Mouse (Mus musculus): ENCODE data around the gene Gm13271.

DNA sequence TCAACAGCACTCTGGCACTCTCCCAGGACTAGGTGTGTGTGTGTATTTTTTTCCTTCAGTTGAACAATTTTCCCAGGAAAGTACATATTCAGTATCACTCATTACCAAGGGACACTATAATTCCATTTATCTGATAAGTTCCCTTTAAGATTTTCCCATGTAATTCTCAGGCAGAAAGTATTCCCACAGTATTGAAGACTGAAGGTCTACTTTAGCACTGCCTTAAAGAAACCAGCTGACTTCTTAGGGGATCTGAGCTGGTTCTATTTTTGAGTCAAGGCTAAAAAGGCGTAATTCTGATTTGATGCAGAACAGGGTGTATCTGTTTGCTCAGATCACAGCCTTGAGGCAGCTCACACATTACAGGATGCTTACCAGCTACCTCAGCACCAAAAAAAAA is 36.0 kb upstream of the Gm13271 start:
- TF ChIP-seq POLR2A (IDR thresholded peaks at IDR 0.05; ENCODE audit: borderline replicate concordance, insufficient read depth, low read length), result no peak
- no peak for TF ChIP-seq CTCF (IDR thresholded peaks at IDR 0.05; ENCODE audit: borderline replicate concordance, insufficient read depth, low read depth, low read length)
